Mouse (Mus musculus) C2C12 (cell line): Measurements from ENCODE around the gene Ttpal.

Source experiments
- CTCF ChIP-seq: IDR thresholded peaks from one replicate; pipeline ENCODE4 v1.5.1; 2011; ENCODE audit not compliant: control insufficient read depth, insufficient read depth, insufficient read length
- FOSL1 ChIP-seq: IDR thresholded peaks from one replicate; pipeline ENCODE4 v1.8.0; 2011; ENCODE audit warnings: mild to moderate bottlenecking, low read length; ENCODE audit not compliant: poor library complexity, insufficient read depth, severe bottlenecking

- TF ChIP-seq CTCF = no peak
- TF ChIP-seq FOSL1 = no peak
Observed at GRCm38 (mm10) chr2:163559236-163559635, 42.9 kb upstream of the Ttpal start.
